Mouse (Mus musculus) adrenal gland, adult (tissue): Measurements from ENCODE around the gene Actl7b.
A peak's percentile ranks its signal among the peaks of the same experiment; 100 is the strongest.

Source experiments
- DNase-seq, 2 experiments: peaks; one replicate each; pipeline ENCODE4 v3.0.0; 2022 to 2023; ENCODE audit warnings: low spot score in 1 of 2; ENCODE audit not compliant: inconsistent age in 2 of 2

Actl7b gene

GRCm38 (mm10) chr4:56741041-56741493, at the start of gene Actl7b:
Actl7b (minus strand) TSS chr4:56741443.
- DNase-seq: no peak

GRCm38 (mm10) chr4:56771065-56771464, 29.8 kb upstream of the Actl7b start:
- DNase-seq: no peak

GRCm38 (mm10) chr4:56768913-56769312, 27.7 kb upstream of the Actl7b start:
- DNase-seq: no peak

GRCm38 (mm10) chr4:56767861-56768284, 26.6 kb upstream of the Actl7b start:
- no peak for DNase-seq

GRCm38 (mm10) chr4:56757693-56758092, 16.4 kb upstream of the Actl7b start:
- no peak for DNase-seq

- DNase-seq: no peak
Observed at GRCm38 (mm10) chr4:56756966-56757600, 15.8 kb upstream of the Actl7b start.

GRCm38 (mm10) chr4:56756021-56756420, 14.8 kb upstream of the Actl7b start:
- DNase-seq: no peak

GRCm38 (mm10) chr4:56747456-56747855, 6.2 kb upstream of the Actl7b start:
- DNase-seq: no peak

- DNase-seq: no peak
Observed at GRCm38 (mm10) chr4:56746345-56746744, 5.1 kb upstream of the Actl7b start.

- no peak for DNase-seq
Observed at GRCm38 (mm10) chr4:56743363-56744195, 2.3 kb upstream of the Actl7b start, which contains the start of gene Actl7a. Actl7a (plus strand) TSS chr4:56743413.

GRCm38 (mm10) chr4:56742698-56743097, 1.5 kb upstream of the Actl7b start:
- DNase-seq: no peak

GRCm38 (mm10) chr4:56740611-56741010, 632 bp downstream of the Actl7b start:
- no peak for DNase-seq

- DNase-seq: no peak
Observed at GRCm38 (mm10) chr4:56740020-56740485, 1.2 kb downstream of the Actl7b start, which contains the start of gene Gm26657. Gm26657 (plus strand) TSS chr4:56740070.

GRCm38 (mm10) chr4:56725839-56726238, 15.4 kb downstream of the Actl7b start:
- DNase-seq: no peak

GRCm38 (mm10) chr4:56723237-56723636, 18.0 kb downstream of the Actl7b start:
- DNase-seq: no peak

GRCm38 (mm10) chr4:56722346-56722745, 18.9 kb downstream of the Actl7b start:
- DNase-seq: no peak

GRCm38 (mm10) chr4:56721469-56721868, 19.8 kb downstream of the Actl7b start:
- peak; percentile 26 to 70 for DNase-seq

GRCm38 (mm10) chr4:56720403-56720802, 20.8 kb downstream of the Actl7b start:
- no peak for DNase-seq

- peak; percentile 17 to 76 for DNase-seq
Observed at GRCm38 (mm10) chr4:56719456-56719855, 21.8 kb downstream of the Actl7b start.

- no peak for DNase-seq
Observed at GRCm38 (mm10) chr4:56718573-56719442, 22.4 kb downstream of the Actl7b start.

GRCm38 (mm10) chr4:56717932-56718331, 23.3 kb downstream of the Actl7b start:
- no peak for DNase-seq
